Mouse (Mus musculus): Measurements from ENCODE around the gene Pla2g4b.

Pla2g4b gene

GRCm38 (mm10) chr2:120017599-120017998 lies 15.6 kb upstream of the Pla2g4b start:
- peak; percentile 48 for DNase-seq

GRCm38 (mm10) chr2:120024337-120024736 lies 8.9 kb upstream of the Pla2g4b start:
- no peak for DNase-seq

GRCm38 (mm10) chr2:120026984-120027949 lies 6.0 kb upstream of the Pla2g4b start, which contains the start of the genes Jmjd7 and Gm28042:
Jmjd7 (plus strand) TSS chr2:120027483.
Gm28042 (plus strand) TSS chr2:120027493.
- DNase-seq = peak; percentile 96

- DNase-seq = no peak
Observed at GRCm38 (mm10) chr2:120027950-120028331, 5.3 kb upstream of the Pla2g4b start.

GRCm38 (mm10) chr2:120030380-120030779 lies 2.8 kb upstream of the Pla2g4b start:
- DNase-seq = no peak

GRCm38 (mm10) chr2:120033726-120034125 lies 509 bp downstream of the Pla2g4b start:
- peak; percentile 37 for DNase-seq

- DNase-seq = no peak
Observed at GRCm38 (mm10) chr2:120037744-120038143, 4.5 kb downstream of the Pla2g4b start.

- no peak for DNase-seq
Observed at GRCm38 (mm10) chr2:120040991-120041390, 7.8 kb downstream of the Pla2g4b start.

- peak; percentile 48 for DNase-seq
Observed at GRCm38 (mm10) chr2:120044101-120044603, 10.9 kb downstream of the Pla2g4b start.

- no peak for DNase-seq
Observed at GRCm38 (mm10) chr2:120044676-120045075, 11.5 kb downstream of the Pla2g4b start.

- peak; percentile 47 for DNase-seq
Observed at GRCm38 (mm10) chr2:120046486-120047310, 13.5 kb downstream of the Pla2g4b start.

GRCm38 (mm10) chr2:120048173-120048572 lies 15.0 kb downstream of the Pla2g4b start:
- DNase-seq = no peak

GRCm38 (mm10) chr2:120049632-120050274 lies 16.5 kb downstream of the Pla2g4b start:
- DNase-seq = peak; percentile 77

- DNase-seq = no peak
Observed at GRCm38 (mm10) chr2:120051405-120051804, 18.2 kb downstream of the Pla2g4b start.

GRCm38 (mm10) chr2:120054771-120055552 lies 21.7 kb downstream of the Pla2g4b start:
- DNase-seq = no peak

GRCm38 (mm10) chr2:120055923-120056322 lies 22.7 kb downstream of the Pla2g4b start:
- no peak for DNase-seq

GRCm38 (mm10) chr2:120058818-120059217 lies 25.6 kb downstream of the Pla2g4b start:
- no peak for DNase-seq

- DNase-seq = no peak
Observed at GRCm38 (mm10) chr2:120059466-120059865, 26.2 kb downstream of the Pla2g4b start.

- peak; percentile 48 for DNase-seq
Observed at GRCm38 (mm10) chr2:120060190-120060589, 27.0 kb downstream of the Pla2g4b start.

- DNase-seq = peak; percentile 32
Observed at GRCm38 (mm10) chr2:120060651-120061050, 27.4 kb downstream of the Pla2g4b start.

GRCm38 (mm10) chr2:120062248-120062647 lies 29.0 kb downstream of the Pla2g4b start:
- no peak for DNase-seq

GRCm38 (mm10) chr2:120064639-120065038 lies 31.4 kb downstream of the Pla2g4b start:
- DNase-seq = no peak

Measured in kidney, postnatal 10 days (tissue).